Mouse (Mus musculus) telencephalon, adult 2 months (tissue): ENCODE measurements at regions not wholly inside any gene's neighbourhood (a gene's known extent, or its start where the extent isn't known, plus 50 kb on each side); places are given as distances from the start of the nearest gene placed in this dataset.
A peak's percentile ranks its signal among the peaks of the same experiment; 100 is the strongest.

Experiments used
- DNase-seq: peaks from one replicate; pipeline ENCODE4 v3.0.0-alpha.2; 2011; ENCODE audit warnings: low read depth, low spot score

DNA sequence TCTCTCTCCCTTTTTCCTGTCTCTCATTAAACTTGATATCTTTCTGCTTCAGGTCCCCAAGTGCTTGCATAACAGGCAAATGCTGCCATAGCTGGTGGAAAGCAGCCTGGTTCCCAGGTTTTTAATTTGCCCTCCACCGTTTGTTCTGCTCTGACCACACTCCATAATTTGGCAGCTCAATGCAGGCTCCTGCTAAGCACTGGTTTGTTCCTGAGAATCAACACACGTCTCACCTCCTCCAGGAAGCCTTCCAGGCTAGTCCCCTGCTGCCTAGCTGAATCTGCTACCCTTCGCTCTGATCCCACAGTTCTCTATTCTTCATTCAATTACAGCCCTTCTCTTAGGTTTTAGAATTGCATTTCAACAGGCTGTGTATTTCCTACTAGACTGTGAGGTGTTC, 152.4 kb upstream of the Ppp2r3a start:
- no peak for DNase-seq

DNA sequence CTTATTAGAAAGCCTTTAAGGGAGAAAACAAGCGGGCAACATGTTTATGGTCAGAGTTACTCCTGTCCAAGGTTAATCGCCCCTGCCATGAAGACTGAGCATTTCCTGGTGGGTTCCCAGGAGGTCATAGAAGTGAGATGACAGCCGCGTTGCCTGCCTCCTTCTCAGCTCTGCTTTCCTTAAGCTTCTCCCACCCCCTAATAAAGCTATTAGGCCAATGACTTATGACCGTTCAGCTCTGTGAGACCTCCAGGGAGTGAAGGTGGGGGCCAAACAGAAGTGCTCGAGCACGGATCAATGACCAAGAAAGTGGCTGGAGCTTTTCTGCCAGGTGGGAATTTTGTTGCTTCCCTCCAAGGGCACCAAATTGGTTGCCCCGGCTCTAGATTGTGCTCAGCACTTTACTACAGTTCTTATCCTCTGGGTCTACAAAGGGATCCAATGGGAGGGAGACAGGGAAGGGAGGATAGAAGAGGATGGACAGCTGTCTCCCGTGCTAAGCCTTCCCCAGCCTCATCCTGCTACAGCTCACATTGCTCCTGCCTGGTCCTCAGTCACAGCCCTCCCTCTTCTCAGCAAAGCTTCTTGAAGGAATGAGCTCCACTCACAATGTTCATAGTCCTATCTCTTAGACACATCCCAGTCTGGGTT, 151.1 kb upstream of the Ppp2r3a start:
- no peak for DNase-seq

DNA sequence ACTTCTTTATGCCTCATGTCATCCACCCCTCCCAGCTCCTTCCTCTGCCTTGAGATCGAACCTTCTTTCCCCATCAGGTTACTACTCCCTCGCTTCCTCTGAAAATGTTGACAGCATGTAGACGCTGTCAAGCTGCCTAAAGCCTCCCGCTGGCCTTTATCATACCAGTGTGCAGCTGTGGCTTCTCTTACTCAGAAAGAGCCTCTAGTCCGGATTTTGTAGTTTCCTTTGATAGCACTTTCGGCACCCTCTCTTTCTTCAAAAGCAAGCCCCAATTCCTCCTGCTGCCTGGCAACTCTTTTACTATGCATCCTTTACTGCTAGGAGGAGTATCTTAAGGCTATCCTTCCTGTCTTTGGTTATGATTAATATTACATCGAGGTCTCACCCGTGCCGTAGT, 149.8 kb upstream of the Ppp2r3a start:
- DNase-seq: no peak

DNA sequence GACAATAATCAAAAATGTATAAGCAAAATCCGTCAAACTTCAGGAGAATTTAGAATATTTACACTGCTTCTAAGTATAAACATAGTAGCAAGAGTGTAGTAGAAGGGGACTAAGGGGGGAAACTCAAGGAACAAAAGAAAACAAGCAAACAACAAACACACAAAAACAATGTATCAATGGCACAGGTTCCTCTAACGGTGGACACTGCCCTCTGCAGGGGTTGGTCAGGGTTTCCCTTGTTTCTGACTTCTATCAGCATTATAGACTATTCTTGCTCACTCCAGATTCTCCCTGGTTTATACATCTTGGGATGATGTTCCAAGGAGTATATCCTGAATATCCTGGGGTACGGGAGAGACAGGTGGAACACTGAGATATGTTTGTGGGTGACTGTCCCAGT, 147.3 kb upstream of the Ppp2r3a start:
- no peak for DNase-seq

DNA sequence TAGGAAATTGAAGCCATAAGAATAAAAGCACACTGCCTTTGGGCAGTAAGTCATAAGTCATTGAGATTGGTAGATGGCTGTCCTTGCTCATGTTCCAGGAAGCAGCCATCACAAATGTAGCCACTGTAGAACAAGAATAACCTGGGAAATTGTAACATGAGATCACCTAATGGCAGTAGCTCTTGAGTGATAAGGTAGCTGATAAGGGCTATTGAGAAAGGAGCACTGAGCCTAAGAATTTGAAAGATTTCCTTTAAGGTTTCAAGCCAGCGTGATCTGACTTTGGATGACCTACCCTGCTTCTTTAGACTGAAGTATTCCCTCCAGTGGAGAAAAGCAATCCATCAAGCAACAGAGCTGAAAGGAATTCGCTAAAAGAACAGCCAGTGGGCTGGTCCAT, 117.8 kb upstream of the Ppp2r3a start:
- DNase-seq: no peak

DNA sequence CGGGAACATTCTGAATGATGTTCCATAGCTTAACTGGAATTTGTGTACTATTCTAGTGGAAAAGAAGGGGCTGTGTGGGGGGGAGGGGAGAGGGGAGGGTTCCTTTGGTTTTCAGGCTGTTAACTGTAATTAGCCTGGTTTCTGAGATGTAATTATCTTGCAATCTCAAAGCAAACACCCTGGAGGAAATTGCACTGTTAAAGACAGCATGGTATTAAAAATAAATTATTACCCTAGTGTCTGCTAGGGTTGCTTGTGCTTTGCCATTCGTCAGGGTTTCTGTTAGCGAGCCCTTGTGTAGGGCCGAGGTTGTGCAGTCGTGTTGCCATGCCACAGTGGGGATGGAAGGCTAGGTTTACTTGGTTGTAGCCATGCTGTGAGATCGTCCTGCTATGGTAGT, 105.0 kb upstream of the Ppp2r3a start:
- no peak for DNase-seq

DNA sequence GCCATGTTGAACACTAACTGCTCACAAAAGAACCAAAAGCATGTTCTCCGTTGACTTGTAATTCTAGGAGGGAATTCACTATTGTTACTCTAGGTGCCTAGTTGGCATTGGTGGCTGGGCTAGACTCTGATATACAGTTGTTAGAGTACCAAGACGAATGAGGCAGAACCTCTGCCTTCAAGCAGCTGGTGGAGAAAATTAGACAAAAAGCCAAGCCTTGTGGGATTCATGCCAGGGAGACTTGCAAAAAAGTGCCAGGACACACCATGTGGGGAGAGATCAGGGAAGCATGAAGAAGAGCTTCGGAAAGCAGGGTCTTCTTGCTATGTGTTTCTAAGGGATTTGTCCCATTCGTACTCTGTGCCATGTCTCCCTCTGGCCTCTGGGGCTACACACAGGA, 97.2 kb upstream of the Ppp2r3a start:
- no peak for DNase-seq

DNA sequence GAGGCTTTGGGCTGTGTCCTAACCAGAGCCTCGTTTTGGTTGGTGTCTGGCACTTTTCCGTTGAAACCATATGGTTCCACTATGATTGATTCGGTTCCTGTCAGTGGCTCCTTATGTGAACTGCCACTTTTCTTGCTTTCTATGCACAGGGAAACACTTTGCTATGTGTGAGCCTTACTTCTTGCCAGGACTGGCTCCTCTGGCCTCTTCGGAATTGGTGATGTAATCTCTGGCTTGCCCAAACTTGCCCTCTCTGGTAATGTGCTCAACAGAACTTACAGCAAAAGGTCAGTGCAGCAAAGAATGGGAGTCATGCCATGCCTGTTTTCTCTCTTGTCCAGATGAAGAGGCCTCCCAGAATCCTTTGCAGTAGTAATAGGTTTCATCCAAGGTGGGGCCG, 91.3 kb upstream of the Ppp2r3a start:
- DNase-seq: no peak

DNA sequence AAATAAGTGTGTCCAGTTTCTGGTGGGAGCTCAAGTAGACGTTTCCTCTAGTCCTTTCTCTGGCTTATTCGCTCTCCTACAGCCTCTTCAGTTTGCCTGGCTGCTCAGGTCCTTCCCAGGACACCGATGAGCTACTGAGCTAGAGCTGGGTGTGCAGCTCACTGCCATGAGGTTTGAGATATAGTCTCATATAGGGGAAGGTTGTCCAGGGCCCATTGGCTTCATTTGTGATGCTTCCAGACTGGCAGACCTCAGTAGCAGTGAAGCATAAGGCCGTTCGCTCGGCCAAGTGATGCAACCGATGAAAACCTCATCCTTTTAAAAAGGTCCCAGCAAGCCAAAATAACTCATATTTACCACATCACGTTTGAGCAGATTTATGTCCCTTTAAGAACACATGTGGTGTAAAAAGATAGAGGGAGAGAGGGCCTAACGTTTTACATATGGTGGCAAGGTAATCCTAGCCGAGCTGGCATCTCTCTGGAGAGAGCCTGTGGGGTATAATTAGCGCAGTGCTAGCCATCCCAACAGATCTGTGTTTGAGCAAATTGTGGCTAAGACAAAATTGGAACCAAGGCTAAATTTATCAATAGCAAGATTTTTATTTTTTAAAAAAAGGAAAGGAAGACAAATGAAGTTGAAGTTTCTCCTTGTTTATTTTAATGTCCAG, 89.3 kb upstream of the Ppp2r3a start:
- DNase-seq: no peak

DNA sequence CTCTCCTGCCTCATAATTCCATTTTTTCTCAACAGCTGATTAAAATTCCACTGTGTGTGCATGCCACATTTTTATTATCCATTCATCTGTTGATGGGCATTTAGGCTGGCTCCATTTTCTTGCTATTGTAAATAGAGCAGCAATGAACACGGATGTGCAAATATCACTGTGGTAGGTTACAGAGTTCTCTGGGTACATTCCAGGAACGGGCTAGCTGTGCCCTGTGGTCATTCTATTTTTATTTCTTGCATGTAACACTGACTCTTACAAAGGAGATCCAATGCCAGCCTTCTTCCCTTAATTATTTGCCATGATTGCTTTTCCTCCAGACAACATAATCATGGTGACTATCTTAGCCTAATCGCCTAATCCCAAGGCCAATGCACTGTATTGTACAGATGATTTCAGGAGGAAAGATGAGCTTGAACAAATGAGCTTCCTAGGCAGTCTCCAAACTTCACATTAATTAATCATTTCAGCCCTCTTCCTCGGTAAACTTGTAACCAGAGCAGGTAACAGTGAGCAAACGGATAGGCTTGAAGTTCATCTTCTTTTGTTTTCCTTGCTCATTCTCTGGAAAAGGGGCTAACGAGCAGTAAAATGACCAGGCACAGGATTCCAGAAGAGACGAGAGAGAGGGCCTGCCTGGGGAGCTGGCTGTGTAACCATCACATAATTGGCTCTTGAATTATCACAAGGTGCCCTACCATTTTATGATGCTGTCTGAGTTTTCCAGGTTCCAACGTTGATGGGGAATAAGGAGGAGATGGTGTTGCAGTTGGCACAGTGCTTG, 77.6 kb upstream of the Ppp2r3a start:
- no peak for DNase-seq

DNA sequence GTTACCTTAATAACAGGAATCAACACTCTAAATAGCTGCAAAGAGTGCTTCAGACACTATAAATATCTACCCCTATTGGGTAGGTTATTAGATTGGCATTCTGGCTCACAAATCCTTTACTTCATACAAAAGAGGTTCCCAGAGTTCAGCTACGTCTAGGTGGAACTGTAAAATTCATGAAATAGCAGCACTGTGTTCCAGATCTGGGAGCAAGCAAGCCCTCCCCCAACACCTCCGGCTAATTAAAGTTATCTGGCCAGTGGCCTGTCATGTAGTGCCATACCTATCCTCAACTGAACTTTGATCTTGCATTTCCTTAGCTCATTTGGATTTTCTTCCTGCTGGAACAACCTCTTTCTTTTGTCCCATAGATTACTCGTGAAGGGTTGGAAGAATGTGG, 75.4 kb upstream of the Ppp2r3a start:
- no peak for DNase-seq

DNA sequence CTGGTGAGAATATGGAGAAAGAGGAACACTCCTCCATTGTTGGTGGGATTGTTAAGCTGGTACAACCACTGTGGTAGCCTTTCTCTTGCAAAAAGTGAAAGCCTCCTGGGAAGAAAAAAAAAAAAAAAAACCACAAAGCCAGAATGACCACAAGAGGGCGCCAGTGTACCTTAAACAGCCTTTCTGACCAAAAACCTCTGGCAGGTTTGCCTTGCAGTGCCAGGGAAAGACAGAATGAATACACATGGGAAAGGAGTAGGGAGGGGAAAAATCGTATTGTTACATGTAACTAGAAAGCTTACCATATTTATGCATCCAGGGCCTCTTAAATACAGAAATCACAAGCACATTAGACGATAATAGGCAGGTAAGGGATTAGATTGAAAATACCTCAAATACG, 62.4 kb upstream of the Ppp2r3a start:
- DNase-seq: peak; percentile 67

DNA sequence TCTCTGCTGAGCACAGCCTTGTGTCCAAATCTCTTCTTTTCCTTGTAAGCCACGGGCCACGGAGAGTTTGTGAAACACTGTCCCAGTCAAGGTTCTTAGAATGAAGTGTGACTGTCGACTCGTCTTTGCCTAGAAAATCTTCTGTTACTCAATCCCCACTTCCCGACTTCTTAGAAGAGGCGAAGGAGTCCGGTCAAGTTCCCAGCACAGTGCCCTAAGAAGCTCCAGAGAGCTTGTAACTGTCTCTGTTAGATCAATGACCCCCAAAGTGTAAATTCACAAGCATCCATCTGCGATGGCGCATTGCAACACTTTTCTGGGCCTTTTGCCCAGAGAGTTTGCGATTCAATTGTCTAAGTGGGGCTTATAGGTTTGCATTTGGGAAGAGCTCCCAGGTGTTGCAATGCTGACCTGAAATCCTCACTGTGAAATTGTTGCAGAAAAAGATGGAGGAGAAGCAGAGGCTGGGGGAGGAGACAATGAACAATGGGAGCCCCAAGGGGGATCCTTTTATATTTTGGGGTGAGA, 54.9 kb upstream of the Ppp2r3a start:
- no peak for DNase-seq

DNA sequence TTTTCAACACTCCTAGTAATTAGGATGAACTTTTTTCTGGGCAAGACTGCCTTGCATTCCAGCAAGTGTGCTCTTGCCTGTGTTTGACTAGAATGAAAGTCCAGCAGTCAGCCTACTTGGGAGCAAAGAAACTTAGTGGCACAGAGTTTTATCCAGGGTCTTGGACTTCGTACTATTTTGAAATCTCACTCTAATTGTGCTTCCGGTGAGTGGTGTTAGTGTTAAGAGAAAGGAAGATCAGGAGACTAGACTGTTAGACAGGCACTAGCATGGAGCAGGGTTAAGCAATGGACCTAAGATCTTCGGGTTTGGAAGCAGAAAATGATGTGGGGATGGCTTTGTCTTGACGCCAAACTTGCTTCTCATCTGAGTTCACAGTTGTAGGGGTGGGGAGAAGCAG, 54.1 kb upstream of the Ppp2r3a start:
- DNase-seq: no peak
